Mouse (Mus musculus): ENCODE results near the gene Mcf2. TPM values are rescaled to one million over a fixed set of nuclear protein-coding genes. Genes with fewer than 3 reads are reported as not detected.

Mcf2 gene
- polyA plus RNA-seq, 1 experiment from 2014 or later, result not detected

GRCm38 (mm10) chrX:60075359-60075758 lies 103.5 kb downstream of the Mcf2 start:
- no peak for ATAC-seq (ENCODE audit: low read depth)
- H3K27ac ChIP-seq (ENCODE audit: low read length), result no peak overlapping the region
- WGBS (ENCODE audit: insufficient replicate concordance), result 57% methylated on average over 1 of the region's 1 CpGs
- H3K4me1 ChIP-seq (ENCODE audit: control insufficient read depth, low read depth, low read length), result no peaks in the 10 kb centered on the region
- no peaks in the 10 kb centered on the region for H3K27me3 ChIP-seq (ENCODE audit: control insufficient read depth, insufficient read depth, low read depth, low read length)
- no peak overlapping the region for H3K9ac ChIP-seq (ENCODE audit: low read depth, low read length)
- no peak overlapping the region for H3K4me2 ChIP-seq (ENCODE audit: low read depth, low read length)
- H3K36me3 ChIP-seq (ENCODE audit: control insufficient read depth, insufficient read depth), result no peaks in the 10 kb centered on the region
- H3K9me3 ChIP-seq (replicated peaks; ENCODE audit: control insufficient read depth, low read length), result no peaks in the 10 kb centered on the region
- no peak overlapping the region for H3K4me3 ChIP-seq (ENCODE audit: low read depth, low read length)

DNA sequence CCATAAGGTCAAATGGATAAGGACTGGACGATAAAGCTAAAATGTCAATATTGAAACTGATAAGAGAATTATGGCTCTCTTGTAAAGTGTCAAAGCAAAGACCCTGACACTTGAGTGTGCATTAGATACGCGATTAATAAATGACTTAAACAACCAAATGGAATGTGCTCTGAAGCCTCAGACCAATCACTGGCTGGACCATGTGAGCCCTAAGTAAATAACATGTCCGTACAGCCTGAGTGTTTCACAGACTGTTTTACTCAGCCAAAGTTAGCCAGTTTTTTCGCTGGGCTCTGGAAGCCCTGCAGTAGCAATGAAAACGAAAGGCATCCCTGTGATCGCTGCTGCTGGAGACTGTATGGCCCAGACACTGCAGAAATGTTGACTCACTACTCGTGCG lies 123.7 kb downstream of the Mcf2 start:
- no peak; the same call in 1 of the 2 replicates for ATAC-seq (ENCODE audit: low read depth)
- no peak overlapping the region for H3K27ac ChIP-seq (ENCODE audit: low read length)
- H3K4me3 ChIP-seq (ENCODE audit: low read depth, low read length), result no peak overlapping the region
- no peak overlapping the region for H3K9ac ChIP-seq (ENCODE audit: low read depth, low read length)
- H3K36me3 ChIP-seq (ENCODE audit: control insufficient read depth, insufficient read depth), result no peaks in the 10 kb centered on the region
- no peaks in the 10 kb centered on the region for H3K4me1 ChIP-seq (ENCODE audit: control insufficient read depth, low read depth, low read length)
- 68% methylated on average over 9 of the region's 9 CpGs for WGBS (ENCODE audit: insufficient replicate concordance)
- no peaks in the 10 kb centered on the region for H3K9me3 ChIP-seq (replicated peaks; ENCODE audit: control insufficient read depth, low read length)
- H3K27me3 ChIP-seq (ENCODE audit: control insufficient read depth, insufficient read depth, low read depth, low read length), result no peaks in the 10 kb centered on the region; the same call in 1 of the 2 replicates
- H3K4me2 ChIP-seq (ENCODE audit: low read depth, low read length), result no peak overlapping the region

DNA sequence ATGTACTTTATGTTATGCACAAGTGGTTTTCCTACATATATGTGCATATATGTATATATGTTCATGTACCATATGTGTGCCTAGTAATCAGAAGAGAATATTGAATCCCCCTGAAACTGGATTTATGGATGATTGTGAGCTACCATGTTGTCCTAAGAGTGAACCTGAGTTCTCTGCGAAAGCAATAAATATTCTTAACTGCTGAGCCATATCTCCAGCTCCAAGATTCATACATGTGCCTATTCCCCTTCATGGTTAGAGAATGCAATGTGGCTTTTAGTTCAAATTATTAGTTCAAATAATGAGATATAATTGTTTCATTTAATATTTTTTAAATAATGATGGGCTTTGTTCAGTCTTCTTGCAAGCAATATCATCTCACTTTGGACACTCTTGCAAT lies 124.1 kb downstream of the Mcf2 start:
- H3K4me1 ChIP-seq (ENCODE audit: control insufficient read depth, low read depth, low read length), result no peaks in the 10 kb centered on the region
- no peak for ATAC-seq (ENCODE audit: low read depth)
- no peak overlapping the region for H3K9ac ChIP-seq (ENCODE audit: low read depth, low read length)
- no peaks in the 10 kb centered on the region for H3K9me3 ChIP-seq (replicated peaks; ENCODE audit: control insufficient read depth, low read length)
- H3K4me3 ChIP-seq (ENCODE audit: low read depth, low read length), result no peak overlapping the region
- H3K36me3 ChIP-seq (ENCODE audit: control insufficient read depth, insufficient read depth), result no peaks in the 10 kb centered on the region
- no peaks in the 10 kb centered on the region; the same call in 1 of the 2 replicates for H3K27me3 ChIP-seq (ENCODE audit: control insufficient read depth, insufficient read depth, low read depth, low read length)
- no peak overlapping the region for H3K27ac ChIP-seq (ENCODE audit: low read length)
- WGBS (ENCODE audit: insufficient replicate concordance), result 63% methylated on average over 1 of the region's 1 CpGs
- H3K4me2 ChIP-seq (ENCODE audit: low read depth, low read length), result no peak overlapping the region

- Histone ChIP-seq H3K27ac (ENCODE audit: low read length) (no peak overlapping the region), H3K27me3 (ENCODE audit: control insufficient read depth, insufficient read depth, low read depth, low read length) (no peaks in the 10 kb centered on the region), H3K9ac (ENCODE audit: low read depth, low read length) (no peak overlapping the region), H3K4me3 (ENCODE audit: low read depth, low read length) (no peak overlapping the region), H3K4me2 (ENCODE audit: low read depth, low read length) (no peak overlapping the region), H3K36me3 (ENCODE audit: control insufficient read depth, insufficient read depth) (no peaks in the 10 kb centered on the region), H3K4me1 (ENCODE audit: control insufficient read depth, low read depth, low read length) (no peaks in the 10 kb centered on the region), H3K9me3 (replicated peaks; ENCODE audit: control insufficient read depth, low read length) (no peaks in the 10 kb centered on the region)
- 27% methylated on average over 3 of the region's 3 CpGs for WGBS (ENCODE audit: insufficient replicate concordance)
- no peak for ATAC-seq (ENCODE audit: low read depth)
Observed at GRCm38 (mm10) chrX:60026654-60027053, 152.2 kb downstream of the Mcf2 start.

- Histone ChIP-seq H3K27ac (ENCODE audit: low read length) (no peak overlapping the region), H3K9me3 (replicated peaks; ENCODE audit: control insufficient read depth, low read length) (no peaks in the 10 kb centered on the region), H3K9ac (ENCODE audit: low read depth, low read length) (no peak overlapping the region), H3K27me3 (ENCODE audit: control insufficient read depth, insufficient read depth, low read depth, low read length) (no peaks in the 10 kb centered on the region), H3K4me3 (ENCODE audit: low read depth, low read length) (no peak overlapping the region), H3K36me3 (ENCODE audit: control insufficient read depth, insufficient read depth) (no peaks in the 10 kb centered on the region), H3K4me1 (ENCODE audit: control insufficient read depth, low read depth, low read length) (no peaks in the 10 kb centered on the region), H3K4me2 (ENCODE audit: low read depth, low read length) (no peak overlapping the region)
- WGBS (ENCODE audit: insufficient replicate concordance), result 49% methylated on average over 2 of the region's 2 CpGs
- ATAC-seq (ENCODE audit: low read depth), result no peak
Observed at GRCm38 (mm10) chrX:60021595-60021994, 157.3 kb downstream of the Mcf2 start.

DNA sequence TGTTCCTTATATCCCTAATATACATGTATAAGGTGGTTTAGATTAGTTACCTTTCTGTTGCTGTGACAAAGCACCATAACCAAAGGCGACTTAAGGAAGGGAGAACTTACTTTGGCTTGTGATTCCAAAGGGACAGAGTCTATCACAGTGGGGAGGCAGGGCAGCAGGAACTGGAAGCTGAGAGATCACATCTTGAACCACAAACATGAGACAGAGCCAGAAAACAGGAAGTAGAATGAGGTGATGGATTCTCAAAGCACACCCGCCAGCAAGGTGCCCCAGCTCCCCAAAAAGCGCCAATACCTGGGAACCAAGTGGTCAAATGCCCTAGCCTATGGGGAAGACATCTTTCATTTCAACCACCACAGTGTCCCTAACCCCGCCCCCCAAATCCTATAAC lies 157.9 kb downstream of the Mcf2 start:
- Histone ChIP-seq H3K4me2 (ENCODE audit: low read depth, low read length) (no peak overlapping the region), H3K9ac (ENCODE audit: low read depth, low read length) (no peak overlapping the region), H3K4me1 (ENCODE audit: control insufficient read depth, low read depth, low read length) (no peaks in the 10 kb centered on the region), H3K9me3 (replicated peaks; ENCODE audit: control insufficient read depth, low read length) (no peaks in the 10 kb centered on the region), H3K27me3 (ENCODE audit: control insufficient read depth, insufficient read depth, low read depth, low read length) (no peaks in the 10 kb centered on the region), H3K4me3 (ENCODE audit: low read depth, low read length) (no peak overlapping the region), H3K27ac (ENCODE audit: low read length) (no peak overlapping the region), H3K36me3 (ENCODE audit: control insufficient read depth, insufficient read depth) (no peaks in the 10 kb centered on the region)
- ATAC-seq (ENCODE audit: low read depth), result no peak
- 49% methylated on average over 4 of the region's 4 CpGs for WGBS (ENCODE audit: insufficient replicate concordance)

DNA sequence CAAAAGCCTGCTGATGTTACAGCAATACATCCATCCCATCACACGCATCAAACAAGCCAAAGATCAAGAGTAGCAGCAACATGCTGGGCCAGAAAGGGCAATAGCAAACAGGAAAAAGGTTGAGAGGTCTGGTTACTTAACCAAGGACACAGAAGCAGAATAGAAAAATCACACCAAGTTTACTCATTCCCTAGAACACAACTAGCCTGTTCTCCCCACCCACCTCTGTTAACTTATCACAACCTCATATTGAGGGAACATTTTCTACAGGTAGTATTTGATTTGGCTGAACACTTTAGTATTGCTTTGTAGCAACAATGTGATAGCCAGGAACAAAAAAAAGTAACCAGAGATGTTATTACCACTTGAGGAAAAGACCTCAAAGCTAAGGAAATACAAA lies 164.3 kb downstream of the Mcf2 start:
- Histone ChIP-seq H3K9me3 (replicated peaks; ENCODE audit: control insufficient read depth, low read length) (no peaks in the 10 kb centered on the region), H3K27ac (ENCODE audit: low read length) (no peak overlapping the region), H3K4me3 (ENCODE audit: low read depth, low read length) (no peak overlapping the region), H3K4me1 (ENCODE audit: control insufficient read depth, low read depth, low read length) (no peaks in the 10 kb centered on the region), H3K27me3 (ENCODE audit: control insufficient read depth, insufficient read depth, low read depth, low read length) (no peaks in the 10 kb centered on the region), H3K9ac (ENCODE audit: low read depth, low read length) (no peak overlapping the region), H3K4me2 (ENCODE audit: low read depth, low read length) (no peak overlapping the region), H3K36me3 (ENCODE audit: control insufficient read depth, insufficient read depth) (no peaks in the 10 kb centered on the region)
- ATAC-seq (ENCODE audit: low read depth), result no peak
- WGBS (ENCODE audit: insufficient replicate concordance), result 59% methylated on average over 1 of the region's 1 CpGs

DNA sequence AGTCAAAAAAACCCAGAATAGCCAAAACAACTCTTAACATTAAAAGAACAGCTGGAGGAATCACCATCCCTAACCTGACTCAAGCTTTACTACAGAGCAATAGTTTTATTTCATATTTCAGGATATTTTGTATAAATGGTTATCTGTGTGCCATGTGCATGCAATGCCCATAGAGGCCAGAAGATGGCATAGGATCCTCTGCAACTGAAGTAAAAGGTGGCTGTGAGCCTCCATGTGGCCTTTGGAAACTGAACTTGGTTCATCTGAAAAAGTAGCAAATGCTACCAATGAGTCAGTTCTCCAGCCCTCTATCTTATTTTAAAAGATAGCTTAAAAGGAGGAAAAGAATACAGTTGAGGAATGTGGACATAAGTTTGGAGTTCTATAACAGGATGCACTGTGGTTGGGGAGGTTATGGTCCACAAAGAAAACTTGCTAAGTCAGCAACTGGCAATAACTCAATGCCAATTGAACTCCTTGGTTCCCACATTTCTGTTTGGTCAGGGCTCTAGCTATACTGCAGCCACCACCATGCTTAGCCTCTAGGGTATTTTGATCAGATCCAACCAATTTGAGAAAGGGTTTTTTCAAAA lies 165.7 kb downstream of the Mcf2 start:
- Histone ChIP-seq H3K4me3 (ENCODE audit: low read depth, low read length) (no peak overlapping the region), H3K27ac (ENCODE audit: low read length) (no peak overlapping the region), H3K4me1 (ENCODE audit: control insufficient read depth, low read depth, low read length) (no peaks in the 10 kb centered on the region), H3K9me3 (replicated peaks; ENCODE audit: control insufficient read depth, low read length) (no peaks in the 10 kb centered on the region), H3K27me3 (ENCODE audit: control insufficient read depth, insufficient read depth, low read depth, low read length) (no peaks in the 10 kb centered on the region), H3K36me3 (ENCODE audit: control insufficient read depth, insufficient read depth) (no peaks in the 10 kb centered on the region), H3K9ac (ENCODE audit: low read depth, low read length) (no peak overlapping the region), H3K4me2 (ENCODE audit: low read depth, low read length) (no peak overlapping the region)
- no peak for ATAC-seq (ENCODE audit: low read depth)

Measured in liver, embryonic 16.5 days (tissue).